Mouse (Mus musculus): ENCODE results near the gene Fmnl1. TPM values are rescaled to one million over a fixed set of nuclear protein-coding genes. Genes with fewer than 3 reads are reported as not detected.
A peak's percentile ranks its signal among the peaks of the same experiment; 100 is the strongest.

Gene Fmnl1
- polyA plus RNA-seq (2015; fragmentation: Nextera tagmentation; extraction: Ambion mirVana): 5.7 and 6.3 TPM in 2 replicates

DNA sequence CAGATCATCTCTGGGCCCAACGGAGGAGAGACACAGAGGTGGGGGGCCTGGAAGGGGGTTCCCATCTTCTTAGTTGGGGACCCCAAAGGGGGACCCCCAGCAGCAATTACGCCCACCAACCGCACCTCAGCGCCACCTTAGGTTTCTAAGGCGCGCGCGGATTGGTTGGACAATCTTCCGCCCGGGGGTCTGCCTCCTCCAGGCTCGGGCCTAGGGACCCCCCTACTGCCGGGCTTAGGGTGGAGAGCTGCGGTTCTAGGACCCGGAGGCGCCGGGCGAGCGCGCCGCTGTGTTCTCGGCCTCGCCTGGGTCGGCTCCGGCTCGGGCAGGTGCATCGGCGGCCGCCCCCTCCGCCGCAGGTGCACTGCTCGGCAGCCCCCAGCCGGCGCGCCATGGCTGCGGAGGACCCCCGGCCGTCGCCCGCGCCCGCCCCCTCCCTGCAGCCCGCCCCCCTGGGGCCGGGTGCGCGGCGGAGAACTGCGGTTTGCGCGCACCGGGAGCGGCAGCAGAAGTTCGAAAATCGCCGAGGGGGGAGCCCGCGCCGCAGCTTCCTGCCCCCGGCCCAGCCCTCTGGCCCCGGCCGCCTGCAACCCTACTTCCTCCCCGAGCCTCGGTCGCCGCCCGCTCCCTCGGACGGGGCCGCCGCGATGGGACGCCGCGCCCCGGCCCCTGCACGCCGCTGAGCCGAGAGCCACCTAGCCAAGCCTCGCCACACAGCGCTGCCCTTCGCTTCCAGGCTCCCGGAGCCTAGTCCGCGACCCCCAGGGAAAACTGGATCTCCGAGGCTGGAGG lies at the start of gene Fmnl1:
TSS of gene Fmnl1 (plus strand) at position 614 of the 792 bp plus-strand sequence.
- Histone ChIP-seq H3K9ac (ENCODE audit: low read depth, low read length) (peak within 1 kb of the TSS; percentile 86), H3K4me2 (ENCODE audit: low read length) (peak within 1 kb of the TSS; percentile 76), H3K9me3 (replicated peaks; ENCODE audit: control insufficient read depth, low read length, poor library complexity, severe bottlenecking) (no peaks in the 10 kb centered on the region), H3K27me3 (ENCODE audit: control insufficient read depth, insufficient read depth, low read depth, low read length) (no peaks in the 10 kb centered on the region), H3K4me3 (ENCODE audit: low read depth, low read length) (peak within 1 kb of the TSS; percentile 73), H3K36me3 (ENCODE audit: control insufficient read depth, insufficient read depth, low read length) (no peaks in the 10 kb centered on the region), H3K4me1 (ENCODE audit: control insufficient read depth, insufficient read depth, low read length) (peaks cover 32% of the 10 kb centered on the region), H3K27ac (ENCODE audit: low read length) (peak within 1 kb of the TSS; percentile 71)
- WGBS: under 1% methylated on average over 61 of the region's 84 CpGs
- peak; percentile 84 for ATAC-seq

- Histone ChIP-seq H3K9me3 (replicated peaks; ENCODE audit: control insufficient read depth, low read length, poor library complexity, severe bottlenecking) (no peaks in the 10 kb centered on the region), H3K27ac (ENCODE audit: low read length) (peak within 1 kb of the TSS; percentile 99), H3K9ac (ENCODE audit: low read depth, low read length) (peak within 1 kb of the TSS; percentile 97), H3K4me1 (ENCODE audit: control insufficient read depth, insufficient read depth, low read length) (peaks cover 37% of the 10 kb centered on the region), H3K27me3 (ENCODE audit: control insufficient read depth, insufficient read depth, low read depth, low read length) (no peaks in the 10 kb centered on the region), H3K36me3 (ENCODE audit: control insufficient read depth, insufficient read depth, low read length) (no peaks in the 10 kb centered on the region), H3K4me3 (ENCODE audit: low read depth, low read length) (peak within 1 kb of the TSS; percentile 76), H3K4me2 (ENCODE audit: low read length) (peak within 1 kb of the TSS; percentile 80)
- peak; percentile 75 for ATAC-seq
- 2% methylated on average over 39 of the region's 39 CpGs for WGBS
Observed at GRCm38 (mm10) chr11:103131701-103132575, 39.0 kb upstream of the Fmnl1 start, which contains the start of gene Hexim2. Gene Hexim2 (plus strand): TSS chr11:103132429.

DNA sequence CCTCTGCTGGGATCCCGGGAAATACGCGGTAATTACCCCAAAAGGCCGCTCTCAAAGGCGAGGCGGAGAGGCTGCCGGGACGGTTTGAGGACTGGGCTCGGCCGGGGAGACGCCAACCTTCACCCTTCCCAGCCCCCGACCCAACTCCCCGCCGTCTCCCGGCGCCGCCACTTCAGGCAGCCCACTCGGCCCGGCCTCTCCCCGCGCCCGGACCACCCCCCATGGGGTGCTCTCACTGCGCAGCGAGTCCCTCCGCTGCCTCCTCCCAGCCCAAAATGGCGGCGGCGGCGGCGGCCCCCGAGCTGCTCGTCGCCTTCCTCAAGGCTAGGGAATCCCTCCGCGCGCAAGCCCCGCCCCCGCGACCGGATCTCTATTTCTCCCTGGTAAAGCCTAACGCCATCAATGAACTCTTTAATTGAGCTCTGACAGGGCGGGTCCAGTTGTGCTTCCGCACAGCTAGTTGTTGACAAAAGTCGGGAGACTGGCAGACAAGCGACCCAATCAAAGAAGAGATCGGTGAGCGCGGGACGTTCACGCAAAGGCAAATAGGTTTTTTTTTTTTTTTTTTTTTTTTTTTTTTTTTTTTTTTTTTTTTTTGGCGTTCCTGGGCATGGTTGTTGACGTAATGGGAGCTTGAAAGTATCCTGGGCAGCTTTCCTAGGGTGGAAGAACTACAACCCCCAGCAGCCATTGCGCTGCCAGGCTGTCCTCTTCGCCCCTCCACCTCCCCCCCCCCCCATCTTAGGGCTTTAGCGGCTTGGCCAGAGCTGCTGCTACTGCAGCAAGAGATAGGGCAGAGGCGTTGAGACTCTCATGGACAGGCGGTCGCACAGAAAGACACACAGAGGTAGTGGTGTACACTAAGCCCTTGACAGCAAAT lies 38.1 kb upstream of the Fmnl1 start:
- H3K4me2 ChIP-seq (ENCODE audit: low read length): peak overlapping the region; percentile 80
- under 1% methylated on average over 48 of the region's 58 CpGs for WGBS
- peak; percentile 94 for ATAC-seq
- peak overlapping the region; percentile 99 for H3K27ac ChIP-seq (ENCODE audit: low read length)
- H3K4me1 ChIP-seq (ENCODE audit: control insufficient read depth, insufficient read depth, low read length): peaks cover 37% of the 10 kb centered on the region
- no peaks in the 10 kb centered on the region for H3K9me3 ChIP-seq (replicated peaks; ENCODE audit: control insufficient read depth, low read length, poor library complexity, severe bottlenecking)
- H3K4me3 ChIP-seq (ENCODE audit: low read depth, low read length): peak overlapping the region; percentile 76
- no peaks in the 10 kb centered on the region for H3K36me3 ChIP-seq (ENCODE audit: control insufficient read depth, insufficient read depth, low read length)
- H3K27me3 ChIP-seq (ENCODE audit: control insufficient read depth, insufficient read depth, low read depth, low read length): no peaks in the 10 kb centered on the region
- peak overlapping the region; percentile 97 for H3K9ac ChIP-seq (ENCODE audit: low read depth, low read length)

DNA sequence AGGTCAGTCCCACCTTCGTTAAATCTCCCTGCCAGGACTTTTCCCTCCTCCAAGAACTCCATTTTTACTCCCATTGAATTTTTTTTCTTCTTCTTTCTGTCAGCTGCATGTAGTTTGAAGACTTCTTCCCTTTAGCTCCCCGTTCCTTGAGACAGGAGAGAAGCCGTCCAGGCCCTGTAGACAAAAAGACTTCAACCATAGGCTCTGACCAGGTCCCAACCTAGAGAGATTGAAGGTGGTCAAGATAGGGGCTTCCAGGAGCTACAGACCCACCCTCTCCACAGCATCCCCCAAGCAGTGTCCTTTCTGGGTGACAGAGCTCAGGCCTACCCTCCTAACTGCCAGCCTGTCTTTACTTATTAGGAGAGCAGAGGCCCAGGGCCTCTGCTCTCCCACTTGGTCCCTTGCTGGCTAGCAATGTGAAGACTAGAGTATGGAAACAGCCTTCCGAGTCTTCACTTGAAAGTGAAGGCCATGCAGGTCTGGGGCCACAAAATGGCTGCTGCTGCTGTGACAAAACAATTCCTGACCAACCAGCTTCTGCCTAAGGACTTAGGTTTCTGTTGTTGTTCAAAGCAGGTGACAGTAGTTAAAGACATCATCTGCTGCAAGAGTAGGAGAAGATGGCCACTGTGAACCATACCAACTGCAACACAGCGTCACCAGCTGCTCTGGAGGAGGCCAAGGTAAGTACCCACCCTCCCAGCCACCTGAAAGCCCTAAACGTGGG lies 37.3 kb upstream of the Fmnl1 start:
- Histone ChIP-seq H3K27ac (ENCODE audit: low read length) (peak overlapping the region; percentile 87), H3K4me2 (ENCODE audit: low read length) (peak overlapping the region; percentile 59), H3K4me1 (ENCODE audit: control insufficient read depth, insufficient read depth, low read length) (peaks cover 37% of the 10 kb centered on the region), H3K9ac (ENCODE audit: low read depth, low read length) (peak overlapping the region; percentile 62), H3K36me3 (ENCODE audit: control insufficient read depth, insufficient read depth, low read length) (peaks cover 2% of the 10 kb centered on the region; the same call in 1 of the 2 replicates), H3K27me3 (ENCODE audit: control insufficient read depth, insufficient read depth, low read depth, low read length) (no peaks in the 10 kb centered on the region), H3K4me3 (ENCODE audit: low read depth, low read length) (peak overlapping the region; percentile 28), H3K9me3 (replicated peaks; ENCODE audit: control insufficient read depth, low read length, poor library complexity, severe bottlenecking) (no peaks in the 10 kb centered on the region)
- WGBS: 53% methylated on average over 6 of the region's 6 CpGs
- peak; percentile 19; the same call in 1 of the 2 replicates for ATAC-seq

DNA sequence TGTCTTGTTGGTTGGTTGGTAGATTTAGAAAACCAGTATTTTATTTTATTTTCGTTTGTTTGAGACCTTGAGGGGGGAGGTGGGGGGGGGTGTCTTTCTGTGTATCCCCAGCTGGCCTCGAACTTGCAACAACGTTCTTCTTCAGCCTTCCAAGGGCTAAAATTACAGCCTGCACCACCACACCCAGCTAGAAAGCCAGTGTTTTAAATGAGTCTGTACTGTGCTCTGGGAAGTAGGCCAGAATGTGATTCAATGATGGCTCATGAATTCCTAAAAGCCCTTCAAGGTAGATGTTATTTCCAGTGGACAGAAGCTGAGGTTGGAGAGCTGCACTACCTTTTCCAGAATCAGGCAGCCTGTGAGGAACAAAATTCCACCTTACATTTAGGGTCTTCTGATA lies 36.7 kb upstream of the Fmnl1 start:
- Histone ChIP-seq H3K4me3 (ENCODE audit: low read depth, low read length) (0 out of 2 replicates have a peak overlapping the region, but pooled peaks have one; percentile 1), H3K9me3 (replicated peaks; ENCODE audit: control insufficient read depth, low read length, poor library complexity, severe bottlenecking) (no peaks in the 10 kb centered on the region), H3K27me3 (ENCODE audit: control insufficient read depth, insufficient read depth, low read depth, low read length) (no peaks in the 10 kb centered on the region), H3K9ac (ENCODE audit: low read depth, low read length) (no peak overlapping the region), H3K36me3 (ENCODE audit: control insufficient read depth, insufficient read depth, low read length) (peaks cover 5% of the 10 kb centered on the region; the same call in 1 of the 2 replicates), H3K4me1 (ENCODE audit: control insufficient read depth, insufficient read depth, low read length) (peaks cover 37% of the 10 kb centered on the region), H3K4me2 (ENCODE audit: low read length) (peak overlapping the region; percentile 59), H3K27ac (ENCODE audit: low read length) (peak overlapping the region; percentile 87; the same call in 1 of the 2 replicates)
- WGBS: 79% methylated on average over 3 of the region's 3 CpGs
- no peak for ATAC-seq

GRCm38 (mm10) chr11:103136039-103136577 lies 34.8 kb upstream of the Fmnl1 start:
- 94% methylated on average over 8 of the region's 8 CpGs for WGBS
- Histone ChIP-seq H3K9me3 (replicated peaks; ENCODE audit: control insufficient read depth, low read length, poor library complexity, severe bottlenecking) (no peaks in the 10 kb centered on the region), H3K27ac (ENCODE audit: low read length) (no peak overlapping the region), H3K9ac (ENCODE audit: low read depth, low read length) (no peak overlapping the region), H3K36me3 (ENCODE audit: control insufficient read depth, insufficient read depth, low read length) (peaks cover 5% of the 10 kb centered on the region; the same call in 1 of the 2 replicates), H3K4me2 (ENCODE audit: low read length) (no peak overlapping the region), H3K4me1 (ENCODE audit: control insufficient read depth, insufficient read depth, low read length) (peaks cover 34% of the 10 kb centered on the region), H3K4me3 (ENCODE audit: low read depth, low read length) (no peak overlapping the region), H3K27me3 (ENCODE audit: control insufficient read depth, insufficient read depth, low read depth, low read length) (no peaks in the 10 kb centered on the region)
- ATAC-seq: no peak

GRCm38 (mm10) chr11:103139951-103140762 lies 30.8 kb upstream of the Fmnl1 start:
- Histone ChIP-seq H3K9ac (ENCODE audit: low read depth, low read length) (no peak overlapping the region), H3K27ac (ENCODE audit: low read length) (no peak overlapping the region), H3K4me3 (ENCODE audit: low read depth, low read length) (no peak overlapping the region), H3K4me2 (ENCODE audit: low read length) (no peak overlapping the region), H3K4me1 (ENCODE audit: control insufficient read depth, insufficient read depth, low read length) (peaks cover 27% of the 10 kb centered on the region), H3K9me3 (replicated peaks; ENCODE audit: control insufficient read depth, low read length, poor library complexity, severe bottlenecking) (no peaks in the 10 kb centered on the region), H3K27me3 (ENCODE audit: control insufficient read depth, insufficient read depth, low read depth, low read length) (no peaks in the 10 kb centered on the region), H3K36me3 (ENCODE audit: control insufficient read depth, insufficient read depth, low read length) (peaks cover 5% of the 10 kb centered on the region; the same call in 1 of the 2 replicates)
- WGBS: 83% methylated on average over 14 of the region's 14 CpGs
- no peak for ATAC-seq
